Mouse (Mus musculus): ENCODE measurements at regions not wholly inside any gene's neighbourhood (a gene's known extent, or its start where the extent isn't known, plus 50 kb on each side); places are given as distances from the start of the nearest gene placed in this dataset.
A peak's percentile ranks its signal among the peaks of the same experiment; 100 is the strongest.

DNA sequence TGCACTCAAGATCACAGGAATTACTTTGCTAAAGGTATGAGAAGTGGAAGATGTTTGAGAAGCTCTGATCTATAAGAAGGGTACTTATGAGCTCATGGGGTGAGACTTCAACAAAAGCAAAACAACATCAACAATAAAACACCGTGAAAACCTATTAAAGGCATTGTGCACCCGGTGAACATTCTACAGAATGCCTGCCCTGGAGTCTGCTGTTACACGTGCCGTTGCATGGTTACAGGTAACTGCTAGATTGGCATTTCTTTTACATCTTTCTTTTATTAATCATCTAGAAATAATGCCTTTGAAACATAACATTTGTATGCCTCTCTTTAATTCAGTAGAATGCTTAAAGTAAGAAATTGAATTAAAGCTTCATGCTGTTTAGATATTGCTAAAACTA is 661.0 kb downstream of the Pcdh18 start:
- no peak for DNase-seq (ENCODE audit: low spot score)

DNA sequence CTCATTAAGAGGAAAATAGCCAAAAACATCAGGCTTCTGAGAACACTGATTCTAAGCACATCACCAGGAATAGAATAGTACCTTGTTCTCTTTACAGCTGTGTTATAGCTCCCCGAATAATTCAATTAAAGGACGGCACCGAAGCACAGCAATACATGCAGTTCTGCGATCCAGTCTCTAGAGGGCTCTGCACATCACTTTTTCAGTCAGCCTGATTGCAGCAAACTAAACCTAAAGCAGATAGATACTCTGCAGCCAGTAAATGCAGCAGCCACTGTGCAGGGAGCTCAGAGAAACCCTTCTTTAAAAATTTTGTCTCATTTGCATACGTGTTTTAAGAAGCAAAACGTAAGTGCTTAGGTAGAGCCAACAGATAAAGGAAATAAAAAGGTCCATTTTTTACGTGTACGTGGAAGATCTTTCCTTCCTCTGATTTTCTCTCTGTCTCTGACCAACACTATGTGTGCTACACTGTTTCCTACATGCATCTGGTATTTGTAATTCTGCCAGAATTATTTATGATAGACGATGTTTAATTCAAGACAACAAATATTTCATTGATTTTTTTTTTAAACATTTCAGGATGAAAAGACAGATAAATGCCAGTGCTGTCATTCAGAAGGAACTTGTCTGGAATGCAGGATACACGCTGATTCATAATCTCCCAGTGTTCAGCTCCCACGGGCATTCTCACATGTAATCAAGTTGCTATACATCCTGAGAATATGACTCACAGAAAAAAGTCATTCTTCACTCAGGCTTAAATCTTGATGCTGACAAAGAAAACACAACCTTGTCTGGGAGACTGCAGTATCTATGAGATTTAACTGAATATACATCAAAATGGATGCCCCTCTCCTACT is 663.1 kb downstream of the Pcdh18 start:
- peak; percentile 48 for DNase-seq (ENCODE audit: low spot score)

DNA sequence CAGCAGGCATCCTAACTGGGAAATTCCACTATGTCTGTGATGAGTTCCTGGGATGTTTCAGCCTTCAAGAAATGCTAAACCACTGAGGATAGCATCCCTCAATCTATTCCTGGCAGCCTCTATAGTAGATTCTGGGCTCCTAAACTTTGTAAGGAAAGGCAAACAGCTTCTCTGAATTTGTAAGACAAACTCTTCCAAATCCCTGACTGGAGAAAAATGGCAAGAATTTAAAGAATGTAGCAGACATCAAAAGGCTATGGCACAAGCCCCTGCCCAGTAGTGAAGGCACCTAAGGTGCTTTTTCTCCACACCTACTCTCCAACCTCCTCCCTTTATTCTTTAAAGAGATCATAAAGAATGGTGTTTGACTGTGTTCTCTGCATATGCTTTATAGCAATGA is 688.3 kb downstream of the Pcdh18 start:
- no peak for DNase-seq (ENCODE audit: low spot score)

DNA sequence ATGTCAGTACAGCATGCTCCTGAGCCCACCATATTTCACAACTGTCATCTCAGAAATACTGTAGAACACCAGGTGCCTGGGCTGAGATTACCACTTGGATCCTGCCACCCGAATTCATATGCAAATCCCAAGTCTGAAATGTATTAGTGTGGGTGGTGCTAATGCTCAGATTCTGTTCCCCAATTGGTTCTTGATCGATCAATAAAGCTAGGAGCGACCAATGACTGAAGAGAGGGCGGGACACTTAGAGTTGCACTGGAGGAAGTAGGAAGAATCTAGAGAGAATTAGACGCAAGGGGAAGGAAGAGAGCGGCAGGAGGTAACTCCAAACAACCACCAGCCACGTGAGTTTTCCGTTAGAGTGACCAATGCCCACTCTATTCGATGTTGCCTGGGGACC is 695.0 kb downstream of the Pcdh18 start:
- DNase-seq (ENCODE audit: low spot score): no peak

- peak; percentile 22 for DNase-seq (ENCODE audit: low spot score)
These were observed 724.1 kb downstream of the Pcdh18 start for GRCm38 (mm10) chr3:49032981-49033380.

GRCm38 (mm10) chr3:49009211-49009967 is 747.7 kb downstream of the Pcdh18 start:
- DNase-seq (ENCODE audit: low spot score): peak; percentile 40

Data from layer of hippocampus, adult 9-10 months (tissue).